Mouse (Mus musculus): ENCODE data around the gene AC140267.1. TPM values are rescaled to one million over a fixed set of nuclear protein-coding genes. Genes with fewer than 3 reads are reported as not detected.
A peak's percentile ranks its signal among the peaks of the same experiment; 100 is the strongest.

The AC140267.1 gene
- polyA plus RNA-seq, 1 experiment from 2014 or later, result not detected

DNA sequence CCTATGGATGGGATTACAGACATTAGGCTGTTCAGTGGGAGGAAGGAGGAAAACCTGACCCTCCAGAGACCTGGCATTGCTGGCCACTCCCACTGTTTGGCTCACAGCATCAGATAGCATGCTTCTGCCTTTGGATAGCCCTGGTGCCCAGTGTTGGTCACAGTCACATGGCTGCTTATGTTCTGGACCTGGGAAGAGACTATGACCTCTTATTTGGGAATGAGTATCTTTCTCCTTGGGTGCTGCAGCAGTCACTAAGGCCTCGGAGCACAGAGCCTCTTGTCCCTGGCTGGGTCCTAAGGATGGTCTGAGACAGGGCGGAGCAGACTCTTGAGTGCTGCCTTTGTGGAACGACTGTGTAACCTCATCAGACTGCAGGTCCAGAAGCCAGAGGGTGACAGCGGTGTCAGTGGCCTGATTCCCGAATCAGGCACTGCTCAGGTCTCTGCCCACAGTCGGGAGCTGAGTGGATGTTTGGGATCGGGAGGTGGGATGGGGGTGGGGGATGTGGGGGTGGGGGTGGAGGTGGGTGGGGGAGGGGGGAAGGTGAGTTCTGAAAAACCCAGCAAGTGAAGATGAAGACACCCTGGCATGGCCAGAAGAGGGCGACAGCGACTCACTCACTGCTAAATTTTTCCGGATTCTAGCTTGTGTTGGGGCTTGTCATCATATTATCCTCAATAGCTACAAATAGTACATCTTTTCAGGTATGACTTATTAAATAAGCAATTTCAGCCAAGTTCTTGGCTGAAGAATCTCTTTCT, 19.7 kb upstream of the AC140267.1 start:
- H3K27me3 ChIP-seq (replicated peaks; ENCODE audit: insufficient read depth, low read length), result no peaks in the 10 kb centered on the region
- no peaks in the 10 kb centered on the region for H3K36me3 ChIP-seq (ENCODE audit: insufficient read depth, low read length)
- no peak overlapping the region for H3K4me2 ChIP-seq (replicated peaks; ENCODE audit: low read depth, low read length)
- no peak overlapping the region for H3K27ac ChIP-seq (ENCODE audit: low read length)
- DNase-seq (ENCODE audit: low spot score), result peak; percentile 39
- no peak for ATAC-seq
- H3K4me3 ChIP-seq (ENCODE audit: low read depth, low read length), result no peak overlapping the region
- no peak overlapping the region for H3K9ac ChIP-seq (replicated peaks; ENCODE audit: low read depth)
- TF ChIP-seq EP300 (IDR thresholded peaks at IDR 0.05), result no peak
- peak; percentile 66 for TF ChIP-seq CTCF (IDR thresholded peaks at IDR 0.05)
- no peaks in the 10 kb centered on the region for H3K9me3 ChIP-seq (ENCODE audit: low read length)
- WGBS, result 12% methylated on average over 10 of the region's 10 CpGs
- H3K4me1 ChIP-seq (ENCODE audit: insufficient read depth, low read depth, low read length), result no peaks in the 10 kb centered on the region

DNA sequence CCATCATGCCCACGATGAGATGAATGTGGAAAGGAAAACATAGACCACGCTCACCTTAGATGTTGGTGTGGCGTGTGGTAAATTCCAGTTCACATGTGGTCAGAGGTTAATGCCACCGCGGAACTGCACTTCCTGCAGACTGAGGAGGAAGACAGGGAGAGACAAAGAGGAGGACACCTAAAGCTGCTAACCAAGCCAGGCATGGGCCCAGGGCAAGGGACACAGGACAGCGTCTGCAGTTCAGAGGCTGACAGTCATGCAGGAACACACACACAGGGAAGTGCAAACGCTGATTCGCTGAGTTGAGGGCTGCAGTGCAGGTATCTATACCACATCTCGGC, 19.2 kb upstream of the AC140267.1 start:
- Histone ChIP-seq H3K4me1 (ENCODE audit: insufficient read depth, low read depth, low read length) (no peaks in the 10 kb centered on the region), H3K9ac (replicated peaks; ENCODE audit: low read depth) (no peak overlapping the region), H3K4me3 (ENCODE audit: low read depth, low read length) (no peak overlapping the region), H3K27ac (ENCODE audit: low read length) (no peak overlapping the region), H3K27me3 (replicated peaks; ENCODE audit: insufficient read depth, low read length) (no peaks in the 10 kb centered on the region), H3K9me3 (ENCODE audit: low read length) (no peaks in the 10 kb centered on the region), H3K4me2 (replicated peaks; ENCODE audit: low read depth, low read length) (no peak overlapping the region), H3K36me3 (ENCODE audit: insufficient read depth, low read length) (no peaks in the 10 kb centered on the region)
- WGBS, result 55% methylated on average over 9 of the region's 9 CpGs
- no peak for TF ChIP-seq CTCF (IDR thresholded peaks at IDR 0.05)
- TF ChIP-seq EP300 (IDR thresholded peaks at IDR 0.05), result no peak
- DNase-seq (ENCODE audit: low spot score) (no peak), ATAC-seq (no peak)

DNA sequence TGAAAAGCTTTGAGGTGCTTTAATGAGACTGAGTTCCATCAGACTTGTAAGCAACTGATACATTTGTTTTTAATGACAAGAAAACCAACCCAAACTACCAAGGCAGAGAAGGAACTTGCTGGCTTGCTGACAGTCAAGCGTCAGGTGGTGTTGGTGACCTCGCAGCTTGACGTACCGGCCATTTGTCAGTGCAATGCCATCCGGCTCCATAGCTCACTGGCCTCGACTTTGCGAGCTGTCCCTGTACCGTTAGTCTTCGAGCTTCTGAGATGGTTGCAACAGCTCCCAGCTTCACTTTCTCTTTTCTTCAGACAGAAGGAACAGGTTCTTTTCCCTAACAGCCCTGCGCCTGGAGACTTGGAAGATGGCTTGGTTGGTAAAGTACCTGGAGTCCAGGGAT, 18.2 kb upstream of the AC140267.1 start:
- H3K4me1 ChIP-seq (ENCODE audit: insufficient read depth, low read depth, low read length), result no peaks in the 10 kb centered on the region
- TF ChIP-seq EP300 (IDR thresholded peaks at IDR 0.05) (no peak), CTCF (IDR thresholded peaks at IDR 0.05) (no peak)
- no peak overlapping the region for H3K4me2 ChIP-seq (replicated peaks; ENCODE audit: low read depth, low read length)
- 85% methylated on average over 10 of the region's 10 CpGs for WGBS
- DNase-seq (ENCODE audit: low spot score) (no peak), ATAC-seq (no peak)
- no peak overlapping the region for H3K4me3 ChIP-seq (ENCODE audit: low read depth, low read length)
- H3K36me3 ChIP-seq (ENCODE audit: insufficient read depth, low read length), result no peaks in the 10 kb centered on the region
- no peaks in the 10 kb centered on the region for H3K9me3 ChIP-seq (ENCODE audit: low read length)
- H3K27me3 ChIP-seq (replicated peaks; ENCODE audit: insufficient read depth, low read length), result no peaks in the 10 kb centered on the region
- H3K9ac ChIP-seq (replicated peaks; ENCODE audit: low read depth), result no peak overlapping the region
- H3K27ac ChIP-seq (ENCODE audit: low read length), result no peak overlapping the region

DNA sequence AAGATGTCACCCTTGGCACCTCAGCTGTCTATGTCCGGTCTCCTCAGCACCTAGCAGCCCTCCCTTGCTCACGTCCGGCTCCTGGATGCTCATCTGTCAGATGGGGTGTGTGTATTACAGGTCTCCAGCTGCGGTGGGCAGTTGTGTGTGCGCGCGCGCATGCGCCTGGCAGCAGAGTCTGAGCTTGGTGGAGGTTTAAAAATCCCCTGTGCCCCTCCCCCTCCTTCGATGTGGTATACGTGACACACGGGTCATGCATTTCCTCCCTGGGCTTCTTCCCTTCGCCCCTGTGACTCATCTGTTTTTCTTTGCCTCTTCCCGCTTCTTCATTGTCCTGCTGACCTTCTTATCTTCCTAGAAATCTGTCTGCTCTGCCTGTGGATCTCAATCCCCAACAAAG, 16.4 kb upstream of the AC140267.1 start:
- Histone ChIP-seq H3K36me3 (ENCODE audit: insufficient read depth, low read length) (no peaks in the 10 kb centered on the region), H3K4me1 (ENCODE audit: insufficient read depth, low read depth, low read length) (no peaks in the 10 kb centered on the region), H3K9ac (replicated peaks; ENCODE audit: low read depth) (no peak overlapping the region; the same call in 1 of the 2 replicates), H3K27me3 (replicated peaks; ENCODE audit: insufficient read depth, low read length) (no peaks in the 10 kb centered on the region), H3K4me2 (replicated peaks; ENCODE audit: low read depth, low read length) (peak overlapping the region; percentile 29), H3K4me3 (ENCODE audit: low read depth, low read length) (no peak overlapping the region), H3K9me3 (ENCODE audit: low read length) (no peaks in the 10 kb centered on the region), H3K27ac (ENCODE audit: low read length) (peak overlapping the region; percentile 60)
- DNase-seq (ENCODE audit: low spot score) (peak; percentile 77), ATAC-seq (peak; percentile 88)
- WGBS, result 21% methylated on average over 14 of the region's 14 CpGs
- TF ChIP-seq EP300 (IDR thresholded peaks at IDR 0.05) (peak; percentile 52), CTCF (IDR thresholded peaks at IDR 0.05) (no peak)

DNA sequence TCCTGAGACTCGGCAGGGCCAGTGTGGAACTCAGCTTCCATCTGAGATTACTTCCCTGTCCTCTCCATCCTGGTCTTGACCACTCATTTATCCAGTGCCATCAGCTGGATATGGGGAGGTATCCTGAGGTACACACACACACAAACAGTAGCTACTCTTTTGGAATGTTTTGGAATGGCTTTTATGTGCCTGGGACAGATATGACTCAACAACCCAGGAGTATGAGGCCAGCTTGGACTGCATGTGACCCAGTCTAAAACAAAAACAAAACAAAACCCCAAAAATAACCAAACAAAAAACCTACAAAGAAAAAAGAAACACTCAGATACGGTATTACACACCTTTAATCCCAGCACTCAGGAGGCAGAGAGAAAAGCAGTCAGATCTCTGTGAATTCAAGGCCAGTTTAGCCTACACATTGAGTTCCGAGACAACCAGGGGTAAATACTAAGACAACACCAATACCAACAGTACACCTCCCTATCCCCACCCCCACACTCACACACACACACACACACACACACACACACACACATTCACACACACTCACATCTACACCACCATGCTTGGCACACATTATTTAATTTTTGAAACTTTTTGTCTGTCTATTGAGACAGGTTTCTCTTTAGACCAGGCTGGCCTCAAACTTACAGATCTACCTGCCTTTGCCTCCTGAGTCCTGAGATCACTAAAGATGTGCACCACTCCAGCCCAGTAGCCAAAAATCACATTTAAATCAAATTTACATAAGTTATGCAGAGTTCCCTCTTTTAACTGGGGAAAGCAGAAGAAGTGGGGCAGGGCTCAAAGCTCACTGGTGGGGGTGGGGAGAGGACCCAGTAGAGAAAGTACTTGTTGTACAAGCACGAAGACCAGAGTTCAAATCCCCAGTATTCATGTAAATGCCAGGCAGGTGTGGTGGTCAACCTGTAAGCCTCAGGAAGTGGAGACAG, 15.7 kb upstream of the AC140267.1 start:
- TF ChIP-seq CTCF (IDR thresholded peaks at IDR 0.05) (no peak), EP300 (IDR thresholded peaks at IDR 0.05) (no peak)
- peak overlapping the region; percentile 60 for H3K27ac ChIP-seq (ENCODE audit: low read length)

GRCm38 (mm10) chr15:80221031-80221430, 14.6 kb upstream of the AC140267.1 start:
- no peak for ATAC-seq
- Histone ChIP-seq H3K9me3 (ENCODE audit: low read length) (no peaks in the 10 kb centered on the region), H3K27me3 (replicated peaks; ENCODE audit: insufficient read depth, low read length) (no peaks in the 10 kb centered on the region), H3K4me2 (replicated peaks; ENCODE audit: low read depth, low read length) (no peak overlapping the region), H3K9ac (replicated peaks; ENCODE audit: low read depth) (no peak overlapping the region), H3K4me1 (ENCODE audit: insufficient read depth, low read depth, low read length) (no peaks in the 10 kb centered on the region), H3K4me3 (ENCODE audit: low read depth, low read length) (no peak overlapping the region), H3K27ac (ENCODE audit: low read length) (no peak overlapping the region), H3K36me3 (ENCODE audit: insufficient read depth, low read length) (no peaks in the 10 kb centered on the region)
- no peak for DNase-seq (ENCODE audit: low spot score)
- WGBS, result 66% methylated on average over 8 of the region's 8 CpGs
- TF ChIP-seq CTCF (IDR thresholded peaks at IDR 0.05) (no peak), EP300 (IDR thresholded peaks at IDR 0.05) (no peak)

More for the DNA sequence above, 15.7 kb upstream of the AC140267.1 start:
- H3K9me3 ChIP-seq (ENCODE audit: low read length), result no peaks in the 10 kb centered on the region
- WGBS, result 41% methylated on average over 4 of the region's 4 CpGs
- no peak overlapping the region for H3K4me3 ChIP-seq (ENCODE audit: low read depth, low read length)
- no peaks in the 10 kb centered on the region for H3K27me3 ChIP-seq (replicated peaks; ENCODE audit: insufficient read depth, low read length)
- H3K36me3 ChIP-seq (ENCODE audit: insufficient read depth, low read length), result no peaks in the 10 kb centered on the region
- no peak overlapping the region for H3K9ac ChIP-seq (replicated peaks; ENCODE audit: low read depth)
- H3K4me2 ChIP-seq (replicated peaks; ENCODE audit: low read depth, low read length), result peak overlapping the region; percentile 29
- H3K4me1 ChIP-seq (ENCODE audit: insufficient read depth, low read depth, low read length), result no peaks in the 10 kb centered on the region
- no peak for DNase-seq (ENCODE audit: low spot score)
- ATAC-seq, result peak; percentile 37; the same call in 1 of the 2 replicates

Measured in lung, postnatal 0 days (tissue).